Mouse (Mus musculus): ENCODE measurements around the gene Impdh1. TPM values are rescaled to one million over a fixed set of nuclear protein-coding genes. Genes with fewer than 3 reads are reported as not detected.

Impdh1 gene
- polyA plus RNA-seq, 1 experiment from 2014 or later, result 51.8 TPM

DNA sequence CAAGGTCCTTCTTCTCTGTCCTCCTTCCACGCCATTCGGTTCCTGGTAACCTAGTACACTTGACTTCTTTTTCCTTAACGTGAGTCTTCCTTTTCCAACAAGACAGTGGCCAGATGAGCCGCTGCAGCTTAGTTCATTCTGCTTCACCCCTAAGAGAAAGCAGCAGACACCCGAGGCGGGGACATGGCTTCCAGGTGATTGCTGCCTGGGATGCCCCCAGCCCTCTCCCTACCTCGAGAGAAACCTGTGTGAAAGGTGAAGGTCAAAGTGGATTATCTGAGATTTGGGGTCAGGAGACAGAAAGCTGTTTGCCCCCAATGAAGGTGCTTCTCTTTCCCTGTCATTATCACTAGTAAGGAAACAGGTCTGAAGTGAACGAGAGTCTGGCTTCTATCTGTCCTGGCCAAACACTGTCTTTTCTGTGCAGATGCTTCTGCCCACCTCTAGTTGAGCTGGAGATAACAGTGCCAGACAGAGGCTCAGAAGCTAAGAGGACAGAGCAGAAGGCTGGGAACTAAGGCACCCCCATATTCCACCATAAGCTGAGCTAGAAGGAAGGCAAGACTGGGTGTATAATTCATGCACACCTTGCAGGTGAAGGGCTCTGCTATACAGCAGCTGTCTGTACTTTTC lies 16.8 kb downstream of the Impdh1 start:
- H3K4me3 ChIP-seq (replicated peaks), result peak overlapping the region; percentile 38
- WGBS, result 40% methylated on average over 8 of the region's 8 CpGs
- peaks cover 38% of the 10 kb centered on the region for H3K36me3 ChIP-seq
- peaks cover 20% of the 10 kb centered on the region for H3K4me1 ChIP-seq (replicated peaks)
- H3K27ac ChIP-seq, result no peak overlapping the region; the same call in 1 of the 2 replicates
- ATAC-seq, result no peak
- peak overlapping the region; percentile 54; the same call in 1 of the 2 replicates for H3K9ac ChIP-seq (replicated peaks)
- H3K4me2 ChIP-seq (replicated peaks), result peak overlapping the region; percentile 60
- no peaks in the 10 kb centered on the region for H3K9me3 ChIP-seq
- peaks cover 20% of the 10 kb centered on the region; the same call in 1 of the 2 replicates for H3K27me3 ChIP-seq

GRCm38 (mm10) chr6:29198309-29199222 lies 17.6 kb downstream of the Impdh1 start:
- Histone ChIP-seq H3K9ac (replicated peaks) (peak overlapping the region; percentile 54; the same call in 1 of the 2 replicates), H3K27ac (peak overlapping the region; percentile 47; the same call in 1 of the 2 replicates), H3K27me3 (peaks cover 20% of the 10 kb centered on the region; the same call in 1 of the 2 replicates), H3K9me3 (no peaks in the 10 kb centered on the region), H3K4me3 (replicated peaks) (peak overlapping the region; percentile 38), H3K4me2 (replicated peaks) (peak overlapping the region; percentile 60), H3K4me1 (replicated peaks) (peaks cover 20% of the 10 kb centered on the region), H3K36me3 (peaks cover 30% of the 10 kb centered on the region)
- ATAC-seq, result peak; percentile 84
- WGBS, result 10% methylated on average over 25 of the region's 25 CpGs

- H3K27ac ChIP-seq, result no peak overlapping the region
- H3K36me3 ChIP-seq, result peaks cover 8% of the 10 kb centered on the region; the same call in 1 of the 2 replicates
- H3K9me3 ChIP-seq, result no peaks in the 10 kb centered on the region
- 81% methylated on average over 5 of the region's 5 CpGs for WGBS
- H3K4me1 ChIP-seq (replicated peaks), result peaks cover 25% of the 10 kb centered on the region
- H3K9ac ChIP-seq (replicated peaks), result no peak overlapping the region; the same call in 1 of the 2 replicates
- H3K27me3 ChIP-seq, result peaks cover 20% of the 10 kb centered on the region; the same call in 1 of the 2 replicates
- no peak for ATAC-seq
- H3K4me3 ChIP-seq (replicated peaks), result no peak overlapping the region
- no peak overlapping the region for H3K4me2 ChIP-seq (replicated peaks)
Observed at GRCm38 (mm10) chr6:29195846-29196698, 20.1 kb downstream of the Impdh1 start.

DNA sequence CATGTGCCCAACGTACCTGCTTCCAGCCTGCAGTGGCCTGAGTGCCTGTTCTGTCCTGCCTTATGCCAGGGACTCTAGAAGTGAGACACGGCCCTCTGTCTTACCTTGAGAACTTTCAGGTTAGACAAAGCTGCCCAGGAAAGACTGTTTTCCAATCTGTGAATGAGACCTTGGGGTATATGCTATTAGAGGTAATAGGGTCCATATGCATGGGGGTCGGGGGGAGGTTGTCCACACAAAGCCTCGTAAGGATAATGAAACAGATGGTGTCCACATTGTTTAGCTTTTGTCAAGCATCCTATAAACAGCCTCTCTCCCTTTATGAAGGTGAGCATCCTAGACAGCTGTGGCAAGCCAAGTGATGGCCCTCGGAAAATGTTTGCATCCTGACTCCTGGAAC lies 21.0 kb downstream of the Impdh1 start:
- no peak overlapping the region for H3K4me3 ChIP-seq (replicated peaks)
- H3K9me3 ChIP-seq, result no peaks in the 10 kb centered on the region
- ATAC-seq, result no peak
- no peak overlapping the region for H3K4me2 ChIP-seq (replicated peaks)
- H3K27ac ChIP-seq, result no peak overlapping the region
- H3K27me3 ChIP-seq, result peaks cover 15% of the 10 kb centered on the region; the same call in 1 of the 2 replicates
- H3K4me1 ChIP-seq (replicated peaks), result peaks cover 25% of the 10 kb centered on the region
- WGBS, result 80% methylated on average over 5 of the region's 5 CpGs
- no peaks in the 10 kb centered on the region for H3K36me3 ChIP-seq
- H3K9ac ChIP-seq (replicated peaks), result no peak overlapping the region

DNA sequence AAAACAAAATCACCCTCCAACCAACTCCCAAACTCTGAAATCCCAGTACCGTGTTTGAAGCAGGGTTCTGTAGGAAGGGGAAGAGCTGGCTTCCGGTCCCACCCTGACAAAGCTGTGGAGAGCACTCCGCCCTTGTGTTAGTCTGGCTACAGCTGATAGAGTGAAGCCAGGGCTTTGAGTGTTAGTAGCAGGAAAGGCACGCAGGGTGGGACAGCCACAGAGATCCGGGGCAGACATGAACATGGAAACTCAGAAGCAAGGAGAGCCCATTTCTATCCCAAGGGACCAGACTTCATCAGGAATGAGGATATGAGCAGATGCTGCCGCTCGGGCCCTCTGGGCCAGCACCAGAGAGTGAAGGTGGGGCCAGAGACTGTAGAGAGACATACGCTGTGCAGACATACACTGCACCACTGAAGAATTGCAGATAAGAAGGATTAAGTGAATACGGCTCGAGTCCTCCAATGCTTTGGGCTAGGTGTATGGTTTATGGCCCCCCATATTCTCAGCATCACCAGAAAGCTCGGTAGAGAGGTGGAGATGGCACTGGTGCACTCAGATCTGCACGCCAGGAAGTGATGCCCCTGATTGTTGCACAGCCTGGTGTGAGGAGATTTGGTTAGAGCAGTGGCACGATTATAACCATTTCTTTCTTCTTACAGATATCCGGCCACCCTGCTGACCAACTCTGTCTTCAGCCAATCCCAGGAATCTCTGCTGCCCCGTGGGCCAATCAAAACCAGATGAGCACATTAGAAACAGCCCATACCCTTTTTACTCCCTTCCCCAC lies 22.0 kb downstream of the Impdh1 start:
- Histone ChIP-seq H3K36me3 (no peaks in the 10 kb centered on the region), H3K4me2 (replicated peaks) (no peak overlapping the region), H3K9me3 (no peaks in the 10 kb centered on the region), H3K27ac (no peak overlapping the region), H3K27me3 (peaks cover 8% of the 10 kb centered on the region; the same call in 1 of the 2 replicates), H3K9ac (replicated peaks) (no peak overlapping the region), H3K4me1 (replicated peaks) (peaks cover 21% of the 10 kb centered on the region), H3K4me3 (replicated peaks) (no peak overlapping the region)
- 80% methylated on average over 15 of the region's 15 CpGs for WGBS
- no peak for ATAC-seq

DNA sequence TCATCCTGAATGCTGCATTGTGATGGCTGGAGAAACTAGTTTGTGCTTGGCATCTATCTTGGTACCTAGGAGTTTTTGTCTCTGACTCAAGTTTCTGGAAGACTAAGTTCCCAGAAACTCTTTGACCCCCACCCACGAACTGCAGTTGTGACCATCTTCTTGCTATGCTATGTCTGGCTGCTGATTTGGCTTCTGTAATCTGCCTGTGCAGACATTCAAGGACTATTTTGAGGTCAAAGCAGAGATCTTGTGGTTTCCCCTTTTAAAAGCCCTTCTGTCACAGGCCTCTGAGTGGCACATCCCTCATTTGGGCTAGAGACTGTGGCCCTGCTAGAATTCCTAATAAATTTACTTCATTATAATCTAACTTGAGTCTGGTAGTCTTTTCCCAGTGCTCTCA lies 28.2 kb downstream of the Impdh1 start:
- H3K4me2 ChIP-seq (replicated peaks), result no peak overlapping the region
- H3K36me3 ChIP-seq, result no peaks in the 10 kb centered on the region
- no peak overlapping the region for H3K9ac ChIP-seq (replicated peaks)
- peaks cover 5% of the 10 kb centered on the region; the same call in 1 of the 2 replicates for H3K4me1 ChIP-seq (replicated peaks)
- no peak for ATAC-seq
- WGBS, result 80% methylated on average over 1 of the region's 1 CpGs
- no peaks in the 10 kb centered on the region for H3K9me3 ChIP-seq
- H3K27ac ChIP-seq, result no peak overlapping the region
- peaks cover 3% of the 10 kb centered on the region; the same call in 1 of the 2 replicates for H3K27me3 ChIP-seq
- H3K4me3 ChIP-seq (replicated peaks), result no peak overlapping the region

DNA sequence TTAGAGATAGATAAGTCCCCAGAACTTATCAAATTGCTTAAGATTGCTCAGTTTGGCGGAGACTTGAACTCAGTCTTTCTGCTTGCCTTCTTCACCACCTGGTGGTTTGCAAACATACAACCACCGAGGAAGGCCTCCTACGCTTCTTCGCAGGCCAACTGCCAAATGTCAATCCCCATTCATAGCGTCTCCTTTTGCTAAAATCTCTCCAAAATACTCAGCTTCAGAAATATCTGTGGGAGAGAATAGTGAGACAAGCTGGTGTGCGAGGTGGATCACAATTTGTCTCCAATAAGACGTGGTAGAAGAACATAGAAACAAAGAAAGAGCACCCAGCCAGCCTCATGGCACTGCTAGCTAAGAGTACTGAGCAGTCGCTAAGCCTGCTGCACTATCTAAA lies 36.3 kb downstream of the Impdh1 start:
- peak overlapping the region; percentile 55 for H3K4me3 ChIP-seq (replicated peaks)
- peak overlapping the region; percentile 78 for H3K27ac ChIP-seq
- ATAC-seq, result no peak
- 57% methylated on average over 8 of the region's 8 CpGs for WGBS
- H3K9ac ChIP-seq (replicated peaks), result peak overlapping the region; percentile 72
- H3K9me3 ChIP-seq, result no peaks in the 10 kb centered on the region
- H3K27me3 ChIP-seq, result peaks cover 54% of the 10 kb centered on the region
- no peaks in the 10 kb centered on the region for H3K36me3 ChIP-seq
- peak overlapping the region; percentile 72 for H3K4me2 ChIP-seq (replicated peaks)
- peaks cover 25% of the 10 kb centered on the region for H3K4me1 ChIP-seq (replicated peaks)

GRCm38 (mm10) chr6:29178888-29179658 lies 37.1 kb downstream of the Impdh1 start, which contains the start of gene Prrt4:
Gene Prrt4, minus strand, starts transcription at chr6:29179584.
- Histone ChIP-seq H3K36me3 (no peaks in the 10 kb centered on the region), H3K4me2 (replicated peaks) (peak within 1 kb of the TSS; percentile 72), H3K4me1 (replicated peaks) (peaks cover 31% of the 10 kb centered on the region), H3K9me3 (no peaks in the 10 kb centered on the region), H3K27ac (peak within 1 kb of the TSS; percentile 78), H3K27me3 (peaks cover 62% of the 10 kb centered on the region), H3K4me3 (replicated peaks) (peak within 1 kb of the TSS; percentile 55), H3K9ac (replicated peaks) (peak within 1 kb of the TSS; percentile 72)
- under 1% methylated on average over 74 of the region's 79 CpGs for WGBS
- ATAC-seq, result peak; percentile 87

DNA sequence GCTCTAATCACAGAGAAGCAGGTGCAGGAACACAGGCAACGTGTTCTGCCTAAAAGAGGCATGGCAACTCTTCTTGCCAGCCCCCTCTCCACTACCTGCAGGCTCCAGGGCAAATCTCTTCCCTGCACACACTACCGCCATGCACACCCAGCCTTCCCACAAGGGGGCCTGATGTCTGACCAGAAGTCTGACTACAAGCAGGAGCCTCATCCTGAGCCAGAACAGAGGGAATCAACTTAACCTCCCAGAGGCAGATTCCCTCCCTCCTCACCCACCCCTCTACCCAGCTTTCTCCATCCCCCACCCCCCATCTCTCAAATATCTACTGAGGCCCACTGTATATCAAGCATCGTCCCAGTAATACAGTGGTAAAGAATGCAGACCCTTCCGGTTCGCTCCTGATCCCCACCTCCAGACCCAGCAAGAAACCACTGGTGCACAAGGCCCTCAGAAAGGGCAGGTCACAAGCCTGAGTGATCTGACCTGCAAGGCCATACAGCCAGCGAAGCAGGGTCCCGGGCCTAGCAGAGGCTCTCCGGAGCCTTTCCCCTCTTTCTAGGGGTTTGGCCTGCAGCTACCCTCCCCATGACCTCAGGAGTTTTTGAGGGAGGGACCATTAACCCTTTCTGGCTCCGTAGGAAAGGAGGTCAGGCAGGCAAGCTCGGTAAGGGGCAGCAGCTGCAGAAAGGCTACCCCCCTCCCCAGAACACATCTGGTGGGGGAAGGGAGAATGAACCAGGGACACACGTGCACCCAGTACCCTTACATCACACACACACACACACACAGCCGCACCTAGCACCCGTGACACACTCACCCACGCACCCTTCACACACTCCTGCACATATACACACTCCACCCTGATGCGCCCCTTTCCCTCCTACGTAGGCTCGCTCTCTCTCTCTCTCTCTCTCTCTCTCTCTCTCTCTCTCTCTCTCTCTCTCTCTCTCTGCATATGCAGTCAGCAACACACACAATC lies 38.0 kb downstream of the Impdh1 start:
- 11% methylated on average over 16 of the region's 17 CpGs for WGBS
- Histone ChIP-seq H3K4me1 (replicated peaks) (peaks cover 31% of the 10 kb centered on the region), H3K27me3 (peaks cover 70% of the 10 kb centered on the region), H3K4me2 (replicated peaks) (peak overlapping the region; percentile 72), H3K27ac (peak overlapping the region; percentile 78), H3K9ac (replicated peaks) (peak overlapping the region; percentile 72), H3K9me3 (no peaks in the 10 kb centered on the region), H3K36me3 (no peaks in the 10 kb centered on the region), H3K4me3 (replicated peaks) (peak overlapping the region; percentile 55)
- peak; percentile 74 for ATAC-seq

Data from midbrain, embryonic 13.5 days (tissue).